Mouse (Mus musculus) stomach, postnatal 0 days (tissue): ENCODE results near the gene Dapl1. TPM values are rescaled to one million over a fixed set of nuclear protein-coding genes. Genes with fewer than 3 reads are reported as not detected.

Source experiments
- ATAC-seq: fragments of 200-750 bp; cut with Nextera tagmentation; 2 replicates; pipeline ENCODE4 v1.8.0; 2017; ENCODE audit not compliant: low FRiP score, low TSS enrichment
- DNase-seq: peaks from one replicate; pipeline ENCODE4 v3.0.0-alpha.2; 2016; ENCODE audit warnings: low spot score
- H3K27ac ChIP-seq: fragments of 300-500 bp; sonication (generic); replicated peaks from 2 replicates; pipeline ENCODE4 v1.5.1; 2014; ENCODE audit warnings: mild to moderate bottlenecking, control low read depth
- H3K27me3 ChIP-seq: fragments of 300-500 bp; sonication (generic); 2 replicates; pipeline ENCODE4 v1.6.1; 2014; ENCODE audit warnings: low read length; ENCODE audit not compliant: control insufficient read depth, insufficient read depth
- H3K36me3 ChIP-seq: fragments of 300-500 bp; sonication (generic); 2 replicates; pipeline ENCODE4 v1.6.1; 2014; ENCODE audit warnings: low read length, mixed read lengths; ENCODE audit not compliant: control insufficient read depth, insufficient read depth
- H3K4me1 ChIP-seq: fragments of 300-500 bp; sonication (generic); replicated peaks from 2 replicates; pipeline ENCODE4 v1.6.1; 2014; ENCODE audit warnings: antibody characterized with exemption; ENCODE audit not compliant: control insufficient read depth, insufficient read depth
- H3K4me2 ChIP-seq: fragments of 300-500 bp; sonication (generic); replicated peaks from 2 replicates; pipeline ENCODE4 v1.6.1; 2014; ENCODE audit warnings: low read depth, mild to moderate bottlenecking, control low read depth, moderate library complexity
- H3K4me3 ChIP-seq: fragments of 300-500 bp; sonication (generic); 2 replicates; pipeline ENCODE4 v1.5.1; 2014; ENCODE audit warnings: low read depth, low read length, control low read depth
- H3K9ac ChIP-seq: fragments of 300-500 bp; sonication (generic); 2 replicates; pipeline ENCODE4 v1.6.1; 2014; ENCODE audit warnings: mild to moderate bottlenecking, low read length, control low read depth, mixed read lengths
- H3K9me3 ChIP-seq: fragments of 300-500 bp; sonication (generic); 2 replicates; pipeline ENCODE4 v1.6.1; 2016; ENCODE audit warnings: low read length; ENCODE audit not compliant: control insufficient read depth
- CTCF ChIP-seq: IDR thresholded peaks from 2 replicates; pipeline ENCODE4 v1.5.1; 2016; ENCODE audit warnings: antibody characterized with exemption, low read depth, mild to moderate bottlenecking, moderate library complexity
- EP300 ChIP-seq: optimal IDR thresholded peaks from 2 replicates; pipeline ENCODE3; 2016; ENCODE audit warnings: antibody characterized with exemption
- WGBS: fragments of 180-500 bp; shearing (Covaris S2); extraction: QIAGEN DNeasy Blood & Tissue Kit; methylation state at CpG from one replicate; pipeline ENCODE4 v1.1.7; 2014; 5-methylcytosine and 5-hydroxymethylcytosine counted together
- polyA plus RNA-seq: library from polyadenylated mRNA; unstranded; fragments of >200 nt; fragmentation: Nextera tagmentation; extraction: Ambion mirVana; gene quantifications from 2 replicates; pipeline ENCODE4 v1.2.1, GENCODE M21; 2015

Dapl1 gene
- polyA plus RNA-seq, 1 experiment from 2014 or later, result 472 TPM

DNA sequence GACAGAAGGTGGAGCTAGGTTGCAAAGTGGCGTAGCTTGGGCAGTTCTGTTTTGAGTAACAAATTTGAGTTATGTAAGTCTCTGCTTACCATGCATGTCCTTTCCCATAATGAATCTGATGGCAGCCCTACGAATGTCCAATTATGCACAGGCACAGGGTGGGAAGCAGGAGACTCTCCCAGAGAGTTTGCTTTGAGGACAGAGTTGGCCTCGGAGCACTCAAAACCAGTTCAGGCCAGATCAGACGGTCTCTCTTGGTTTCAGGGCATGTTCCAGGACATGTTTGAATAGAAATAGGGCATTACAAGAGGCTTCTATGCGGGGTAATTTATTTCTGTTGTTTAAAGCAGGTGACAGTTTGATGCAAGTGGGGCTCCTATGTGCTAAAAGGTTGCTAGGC, 42.8 kb upstream of the Dapl1 start:
- Histone ChIP-seq H3K36me3 (no peaks in the 10 kb centered on the region), H3K4me2 (no peak overlapping the region), H3K4me1 (peaks cover 2% of the 10 kb centered on the region; the same call in 1 of the 2 replicates), H3K27me3 (no peaks in the 10 kb centered on the region), H3K9me3 (no peaks in the 10 kb centered on the region), H3K4me3 (no peak overlapping the region), H3K9ac (no peak overlapping the region), H3K27ac (no peak overlapping the region)
- DNase-seq (no peak), ATAC-seq (no peak)
- no peak for TF ChIP-seq CTCF
- TF ChIP-seq EP300, result no peak
- 62% methylated on average over 5 of the region's 5 CpGs for WGBS

DNA sequence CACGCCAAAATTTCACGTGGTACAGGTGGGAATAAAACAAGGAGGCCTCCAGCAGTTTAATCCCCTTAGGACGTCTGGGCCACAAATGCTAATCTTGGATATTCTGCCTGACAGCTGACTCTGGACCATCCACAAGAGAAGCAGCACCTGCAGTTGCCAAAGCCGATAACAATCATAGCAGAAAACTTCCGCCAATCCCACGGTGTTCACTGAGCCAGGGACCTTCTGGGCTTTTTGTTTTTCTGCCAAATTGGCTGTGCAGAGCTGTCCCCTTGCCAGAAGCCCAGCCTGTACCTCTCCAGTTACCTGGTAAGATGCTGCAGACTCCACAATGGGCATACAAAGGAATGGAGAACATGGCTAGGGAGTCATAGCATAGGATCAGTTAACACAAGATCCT, 37.8 kb upstream of the Dapl1 start:
- Histone ChIP-seq H3K9me3 (no peaks in the 10 kb centered on the region), H3K4me3 (no peak overlapping the region), H3K27me3 (no peaks in the 10 kb centered on the region), H3K27ac (peak overlapping the region; percentile 65; the same call in 1 of the 2 replicates), H3K4me1 (no peaks in the 10 kb centered on the region), H3K9ac (no peak overlapping the region), H3K36me3 (no peaks in the 10 kb centered on the region), H3K4me2 (no peak overlapping the region)
- ATAC-seq (no peak), DNase-seq (no peak)
- TF ChIP-seq CTCF, result no peak
- no peak for TF ChIP-seq EP300
- WGBS, result 47% methylated on average over 6 of the region's 6 CpGs

- no peak overlapping the region for H3K9ac ChIP-seq
- WGBS, result 57% methylated on average over 2 of the region's 2 CpGs
- H3K4me3 ChIP-seq, result no peak overlapping the region
- H3K27ac ChIP-seq, result no peak overlapping the region
- H3K9me3 ChIP-seq, result no peaks in the 10 kb centered on the region
- no peaks in the 10 kb centered on the region for H3K4me1 ChIP-seq
- no peak overlapping the region for H3K4me2 ChIP-seq
- ATAC-seq (peak; percentile 78), DNase-seq (no peak)
- TF ChIP-seq CTCF (no peak), EP300 (peak; percentile 59)
- H3K27me3 ChIP-seq, result no peaks in the 10 kb centered on the region
- H3K36me3 ChIP-seq, result no peaks in the 10 kb centered on the region
Measured at GRCm38 (mm10) chr2:59447712-59448111, 36.7 kb upstream of the Dapl1 start.

DNA sequence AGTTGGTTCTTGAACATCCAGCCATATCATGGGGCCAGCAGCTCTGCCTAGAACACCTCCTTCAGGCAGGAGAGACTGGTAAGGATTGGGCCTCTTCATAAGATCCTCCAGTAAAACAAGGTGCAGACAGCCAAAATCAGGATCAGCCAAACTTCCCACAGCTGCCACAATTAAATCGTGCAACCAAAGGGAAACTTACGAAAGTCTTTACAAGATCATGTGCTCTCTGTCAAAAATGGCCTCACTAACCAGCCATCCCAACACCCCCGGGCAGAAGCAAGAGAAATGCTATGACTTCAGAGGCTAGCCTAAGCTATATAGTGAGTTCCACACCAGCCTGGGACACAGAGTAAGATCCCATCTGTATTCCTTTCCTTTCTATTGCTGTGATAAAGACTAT, 35.9 kb upstream of the Dapl1 start:
- H3K4me3 ChIP-seq, result no peak overlapping the region
- H3K27me3 ChIP-seq, result no peaks in the 10 kb centered on the region
- no peak overlapping the region for H3K9ac ChIP-seq
- no peak overlapping the region for H3K4me2 ChIP-seq
- no peak for ATAC-seq
- H3K27ac ChIP-seq, result peak overlapping the region; percentile 59
- H3K36me3 ChIP-seq, result no peaks in the 10 kb centered on the region
- no peak for DNase-seq
- no peaks in the 10 kb centered on the region for H3K4me1 ChIP-seq
- 87% methylated on average over 3 of the region's 3 CpGs for WGBS
- H3K9me3 ChIP-seq, result no peaks in the 10 kb centered on the region
- TF ChIP-seq CTCF (no peak), EP300 (no peak)

- Histone ChIP-seq H3K9me3 (no peaks in the 10 kb centered on the region), H3K4me3 (no peak overlapping the region), H3K4me1 (no peaks in the 10 kb centered on the region), H3K27me3 (no peaks in the 10 kb centered on the region), H3K27ac (peak overlapping the region; percentile 59; the same call in 1 of the 2 replicates), H3K4me2 (no peak overlapping the region), H3K9ac (no peak overlapping the region), H3K36me3 (no peaks in the 10 kb centered on the region)
- no peak for DNase-seq
- ATAC-seq, result no peak
- no peak for TF ChIP-seq CTCF
- no peak for TF ChIP-seq EP300
- 56% methylated on average over 4 of the region's 4 CpGs for WGBS
Measured at GRCm38 (mm10) chr2:59448921-59449320, 35.5 kb upstream of the Dapl1 start.

DNA sequence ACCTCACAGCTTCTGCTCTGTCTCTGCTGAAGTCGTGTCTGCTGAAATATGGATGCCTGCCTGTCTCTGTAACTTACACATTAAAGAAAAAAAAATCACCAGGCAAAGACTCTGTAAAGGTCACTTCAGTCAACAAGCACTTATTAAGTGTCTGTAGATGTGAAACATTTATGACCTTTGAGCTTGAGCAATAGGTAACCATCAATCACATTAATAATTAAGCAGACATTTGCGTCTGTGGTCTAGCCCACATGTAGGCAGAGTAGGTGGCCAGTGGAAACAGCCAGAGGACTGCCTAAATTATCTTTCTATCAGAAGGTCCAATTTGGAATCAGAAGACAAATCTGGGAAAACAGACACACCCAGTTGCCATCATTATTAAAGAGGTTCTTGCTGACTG, 32.8 kb upstream of the Dapl1 start:
- Histone ChIP-seq H3K4me3 (no peak overlapping the region), H3K4me2 (no peak overlapping the region), H3K9me3 (no peaks in the 10 kb centered on the region), H3K4me1 (no peaks in the 10 kb centered on the region), H3K9ac (no peak overlapping the region), H3K27ac (no peak overlapping the region), H3K27me3 (no peaks in the 10 kb centered on the region), H3K36me3 (no peaks in the 10 kb centered on the region)
- ATAC-seq, result no peak
- 57% methylated on average over 2 of the region's 2 CpGs for WGBS
- TF ChIP-seq EP300 (no peak), CTCF (no peak)
- DNase-seq, result no peak
